In the genomic region with DNA sequence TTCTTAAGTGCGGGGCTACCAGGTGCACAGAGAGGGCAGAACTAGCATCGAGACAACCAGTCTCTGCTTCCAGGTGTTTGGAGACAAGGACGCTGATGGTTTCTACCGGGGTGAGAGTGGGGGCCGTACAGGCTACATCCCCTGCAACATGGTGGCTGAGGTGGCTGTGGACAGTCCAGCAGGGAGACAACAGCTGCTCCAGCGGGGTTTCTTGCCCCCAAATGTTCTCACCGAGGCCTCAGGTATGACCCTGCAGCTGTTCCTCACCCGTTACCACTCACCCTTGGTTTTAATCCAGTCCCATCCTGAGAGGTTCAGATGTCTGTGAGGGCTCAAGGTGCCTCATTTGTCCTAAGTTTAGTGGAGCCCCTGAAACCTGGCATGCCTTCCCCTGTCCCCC, we compare ENCODE assay signal across 27 mouse cellular contexts. TPM values are rescaled to one million over a fixed set of nuclear protein-coding genes. Genes with fewer than 3 reads are reported as not detected.
"Had no signal": no experiment of that assay in that cellular context is flagged by ENCODE, and none has a peak within 500 bp of the region (broad histone marks: within the 10 kb centered on the region; RNA-seq: fewer than 3 reads in every experiment).

No protein-coding gene starts in this region.

- H3K4me2 ChIP-seq: heart, embryonic 12.5 days; hindbrain, embryonic 13.5 days; hindbrain, embryonic 15.5 days; kidney, embryonic 15.5 days; limb, embryonic 13.5 days; limb, embryonic 15.5 days; liver, embryonic 12.5 days had no signal

- H3K27ac ChIP-seq: gastrocnemius, adult 2 months; heart, embryonic 10.5 days; hindbrain, embryonic 13.5 days; hindbrain, embryonic 15.5 days; hindbrain, postnatal 0 days; kidney, embryonic 15.5 days; kidney, postnatal 0 days; limb, embryonic 13.5 days; limb, embryonic 15.5 days; liver, embryonic 12.5 days; liver, embryonic 14.5 days had no signal

- H3K9me3 ChIP-seq: heart, embryonic 10.5 days; heart, embryonic 12.5 days; hindbrain, embryonic 13.5 days; hindbrain, embryonic 15.5 days; kidney, embryonic 15.5 days; limb, embryonic 13.5 days; limb, embryonic 15.5 days; liver, embryonic 12.5 days had no signal

- DNase-seq: gastrocnemius, adult 2 months; gastrocnemius, postnatal 10 days; gastrocnemius, postnatal 25 days; heart, adult 18-20 months; heart, postnatal 10 days; heart, postnatal 4 days; kidney, adult 11 months; kidney, adult 2 months; kidney, adult 9 months; kidney, postnatal 14 days; kidney, postnatal 36 days; layer of hippocampus, adult 9-11 months; layer of hippocampus, postnatal 36 days; left cerebral cortex, postnatal 4 days had no signal

- H3K27me3 ChIP-seq: hindbrain, embryonic 15.5 days; limb, embryonic 13.5 days; limb, embryonic 15.5 days had no signal

- H3K4me3 ChIP-seq: gastrocnemius, adult 2 months; heart, embryonic 10.5 days; heart, embryonic 12.5 days; hindbrain, embryonic 13.5 days; hindbrain, embryonic 15.5 days; kidney, embryonic 15.5 days; limb, embryonic 13.5 days; limb, embryonic 15.5 days; liver, embryonic 12.5 days had no signal

- H3K36me3 ChIP-seq: heart, embryonic 10.5 days; heart, embryonic 12.5 days; kidney, embryonic 15.5 days; limb, embryonic 13.5 days; limb, embryonic 15.5 days had no signal

RNA-seq across cellular contexts. Expression of a gene that starts 48.0 kb away (rescaled TPM):
- polyA plus RNA-seq: heart, embryonic 12.5 days; limb, embryonic 11.5 days; liver, adult 2 months; liver, embryonic 12.5 days had no signal
